Mouse (Mus musculus) layer of hippocampus, adult 18-20 months (tissue): ENCODE data around the gene Fchsd2. TPM values are rescaled to one million over a fixed set of nuclear protein-coding genes. Genes with fewer than 3 reads are reported as not detected.
A peak's percentile ranks its signal among the peaks of the same experiment; 100 is the strongest.

Source experiments
- DNase-seq, 2 experiments: peaks; one replicate each; pipeline ENCODE4 v3.0.0; 2022; ENCODE audit warnings: low spot score in 2 of 2
- total RNA-seq, 2 experiments: library from RNA; stranded (reverse); gene quantifications; 2 replicates each; pipeline ENCODE4 v1.2.3; 2021

Gene Fchsd2
- total RNA-seq, 2 experiments from 2014 or later, result 32.7 to 33.8 TPM

- no peak for DNase-seq
Observed at GRCm38 (mm10) chr7:101311061-101311460, 218.4 kb downstream of the Fchsd2 start.

- DNase-seq, result no peak
Observed at GRCm38 (mm10) chr7:101313033-101313432, 220.4 kb downstream of the Fchsd2 start.

GRCm38 (mm10) chr7:101314396-101314795 lies 221.7 kb downstream of the Fchsd2 start:
- DNase-seq, result peak; percentile 28 to 36

GRCm38 (mm10) chr7:101315699-101316098 lies 223.0 kb downstream of the Fchsd2 start:
- no peak for DNase-seq

- DNase-seq, result no peak
Observed at GRCm38 (mm10) chr7:101316591-101317001, 223.9 kb downstream of the Fchsd2 start.

GRCm38 (mm10) chr7:101317014-101317413 lies 224.4 kb downstream of the Fchsd2 start, which contains the start of gene Stard10:
Gene Stard10, plus strand, starts transcription at chr7:101317086.
- no peak for DNase-seq

GRCm38 (mm10) chr7:101318848-101319247 lies 226.2 kb downstream of the Fchsd2 start:
- no peak for DNase-seq

GRCm38 (mm10) chr7:101319796-101320195 lies 227.1 kb downstream of the Fchsd2 start:
- DNase-seq, result no peak

- DNase-seq, result no peak
Observed at GRCm38 (mm10) chr7:101320399-101321217, 227.9 kb downstream of the Fchsd2 start.

GRCm38 (mm10) chr7:101321218-101321827 lies 228.7 kb downstream of the Fchsd2 start:
- DNase-seq, result no peak

GRCm38 (mm10) chr7:101323141-101323594 lies 230.5 kb downstream of the Fchsd2 start:
- DNase-seq, result no peak

- DNase-seq, result no peak
Observed at GRCm38 (mm10) chr7:101324142-101324962, 231.7 kb downstream of the Fchsd2 start.

- no peak for DNase-seq
Observed at GRCm38 (mm10) chr7:101326006-101326405, 233.3 kb downstream of the Fchsd2 start.

GRCm38 (mm10) chr7:101327263-101327662 lies 234.6 kb downstream of the Fchsd2 start:
- no peak for DNase-seq

- no peak for DNase-seq
Observed at GRCm38 (mm10) chr7:101327786-101328185, 235.1 kb downstream of the Fchsd2 start.

- peak; percentile 70 to 87 for DNase-seq
Observed at GRCm38 (mm10) chr7:101328621-101329158, 236.0 kb downstream of the Fchsd2 start.

- DNase-seq, result no peak
Observed at GRCm38 (mm10) chr7:101329606-101330005, 236.9 kb downstream of the Fchsd2 start.

- no peak for DNase-seq
Observed at GRCm38 (mm10) chr7:101330074-101330840, 237.6 kb downstream of the Fchsd2 start.

GRCm38 (mm10) chr7:101330841-101331173 lies 238.1 kb downstream of the Fchsd2 start:
- DNase-seq, result no peak

GRCm38 (mm10) chr7:101332045-101332831 lies 239.6 kb downstream of the Fchsd2 start:
- DNase-seq, result no peak
